Mouse (Mus musculus): Measurements from ENCODE around the gene Plk3. TPM values are rescaled to one million over a fixed set of nuclear protein-coding genes. Genes with fewer than 3 reads are reported as not detected.
A peak's percentile ranks its signal among the peaks of the same experiment; 100 is the strongest.

The Plk3 gene
- total and polyA plus RNA-seq, 2 experiments from 2014 or later: 16.9 to 18.2 TPM

DNA sequence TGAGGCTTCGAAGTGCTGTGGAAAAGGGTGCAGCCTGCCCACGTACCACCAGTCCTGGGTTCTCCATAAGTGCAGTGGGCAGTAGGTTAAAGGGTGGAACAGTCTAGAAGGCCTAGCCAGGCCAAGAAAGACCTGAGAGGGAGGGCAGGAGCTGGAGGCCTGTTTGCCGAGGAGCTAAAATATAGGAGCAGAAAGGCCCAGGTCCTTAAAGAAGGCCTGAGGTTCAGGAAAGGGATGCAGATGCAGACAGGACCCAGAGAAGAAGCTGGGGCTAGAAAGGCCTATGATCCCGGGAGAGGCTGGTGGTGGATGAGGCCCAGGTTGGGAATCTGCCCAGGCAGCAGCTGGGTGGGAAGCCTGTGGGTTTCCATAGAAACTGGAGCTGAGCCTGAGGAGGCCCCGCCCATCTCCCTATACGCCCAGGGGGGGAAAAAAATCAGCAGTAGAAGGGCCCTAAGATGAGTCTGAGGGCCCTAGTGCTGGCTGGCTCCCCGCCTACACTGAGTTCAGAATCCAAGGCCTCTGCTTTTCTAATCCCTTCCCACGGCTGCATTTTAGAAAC is 8.3 kb downstream of the Plk3 start, which contains the start of gene Btbd19:
Gene Btbd19 (minus strand): TSS at position 378 of the 562 bp plus-strand sequence.
- peak within 1 kb of the TSS; percentile 44 for H3K9ac ChIP-seq
- H3K9me3 ChIP-seq (ENCODE audit: low read length): no peaks in the 10 kb centered on the region
- peak; percentile 83 for DNase-seq
- H3K27me3 ChIP-seq (ENCODE audit: insufficient read depth, low read length): no peaks in the 10 kb centered on the region
- H3K36me3 ChIP-seq (ENCODE audit: insufficient read depth): peaks cover 22% of the 10 kb centered on the region
- H3K4me1 ChIP-seq (ENCODE audit: insufficient read depth): peaks cover 14% of the 10 kb centered on the region
- no peak for TF ChIP-seq CTCF (IDR thresholded peaks at IDR 0.05; ENCODE audit: low read depth)
- peak; percentile 49 for ATAC-seq
- H3K4me3 ChIP-seq (ENCODE audit: low read depth, low read length): no peak within 1 kb of the TSS
- peak within 1 kb of the TSS; percentile 72 for H3K27ac ChIP-seq (ENCODE audit: low read depth, low read length)
- WGBS: 22% methylated on average over 8 of the region's 8 CpGs
- peak within 1 kb of the TSS; percentile 1; the same call in 1 of the 2 replicates for H3K4me2 ChIP-seq (ENCODE audit: low read depth)

DNA sequence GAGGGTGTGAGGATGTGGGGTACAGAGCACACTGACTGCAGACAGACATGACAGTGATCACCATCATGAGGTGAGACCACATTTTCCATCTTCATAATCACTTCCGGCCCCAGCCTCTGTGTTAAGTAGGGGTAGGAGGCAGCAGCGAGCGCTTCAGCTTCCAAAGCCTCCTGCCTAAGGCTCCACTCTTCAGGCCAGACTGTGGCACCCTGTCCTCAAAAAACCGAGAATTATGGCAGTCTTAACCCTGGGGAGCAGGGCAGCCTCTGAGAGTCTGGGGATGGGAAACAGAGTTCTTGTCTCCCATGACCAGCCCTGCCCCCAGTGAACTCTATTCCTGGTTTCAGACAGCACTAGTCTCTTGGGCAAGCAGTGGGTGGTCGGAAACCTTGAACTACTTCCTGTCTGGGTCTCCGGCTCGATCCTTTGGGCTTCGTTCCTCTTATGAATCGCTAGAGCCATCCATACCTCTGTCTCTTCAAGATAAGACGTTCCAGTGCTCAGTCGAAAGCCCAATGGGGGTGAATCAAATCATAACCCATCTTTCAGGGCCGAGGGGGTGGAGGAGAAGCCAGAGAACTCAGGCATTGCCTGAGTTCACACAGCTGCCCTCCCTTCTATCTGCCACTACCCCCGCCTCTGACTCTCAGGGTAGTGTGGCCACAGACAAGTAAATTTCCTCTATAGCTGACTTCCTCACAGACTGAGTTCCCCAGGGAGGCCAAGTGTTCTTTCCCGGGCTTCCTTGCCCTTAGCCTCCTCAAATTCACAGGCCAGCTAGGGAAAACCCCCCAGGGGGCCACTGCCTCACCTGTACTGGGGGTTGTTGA is 9.0 kb downstream of the Plk3 start:
- DNase-seq (no peak), ATAC-seq (no peak)
- H3K9ac ChIP-seq: peak overlapping the region; percentile 44
- no peaks in the 10 kb centered on the region for H3K27me3 ChIP-seq (ENCODE audit: insufficient read depth, low read length)
- H3K9me3 ChIP-seq (ENCODE audit: low read length): no peaks in the 10 kb centered on the region
- H3K4me3 ChIP-seq (ENCODE audit: low read depth, low read length): no peak overlapping the region
- no peak for TF ChIP-seq CTCF (IDR thresholded peaks at IDR 0.05; ENCODE audit: low read depth)
- WGBS: 77% methylated on average over 14 of the region's 14 CpGs
- H3K36me3 ChIP-seq (ENCODE audit: insufficient read depth): peaks cover 15% of the 10 kb centered on the region
- 0 out of 2 replicates have a peak overlapping the region, but pooled peaks have one; percentile 1 for H3K4me2 ChIP-seq (ENCODE audit: low read depth)
- peak overlapping the region; percentile 72 for H3K27ac ChIP-seq (ENCODE audit: low read depth, low read length)
- H3K4me1 ChIP-seq (ENCODE audit: insufficient read depth): peaks cover 14% of the 10 kb centered on the region

DNA sequence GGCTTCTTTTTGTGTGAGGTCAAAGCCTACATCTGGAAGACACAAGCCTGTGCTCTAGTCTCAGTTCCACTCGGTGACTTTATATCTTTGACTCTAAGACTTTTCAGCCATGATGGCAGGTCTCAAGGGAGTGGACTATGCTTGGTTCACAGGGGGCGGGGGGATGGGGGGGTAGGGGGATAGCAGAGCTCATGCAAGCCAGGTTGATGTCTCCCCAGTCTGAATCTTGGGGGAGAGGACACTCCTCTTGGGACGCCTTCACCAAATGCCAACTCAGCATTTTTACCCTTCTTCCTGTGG is 9.6 kb downstream of the Plk3 start:
- Histone ChIP-seq H3K36me3 (ENCODE audit: insufficient read depth) (peaks cover 11% of the 10 kb centered on the region), H3K9ac (no peak overlapping the region), H3K4me1 (ENCODE audit: insufficient read depth) (peaks cover 14% of the 10 kb centered on the region), H3K4me3 (ENCODE audit: low read depth, low read length) (no peak overlapping the region), H3K27ac (ENCODE audit: low read depth, low read length) (no peak overlapping the region), H3K27me3 (ENCODE audit: insufficient read depth, low read length) (no peaks in the 10 kb centered on the region), H3K9me3 (ENCODE audit: low read length) (no peaks in the 10 kb centered on the region), H3K4me2 (ENCODE audit: low read depth) (no peak overlapping the region)
- DNase-seq (no peak), ATAC-seq (no peak)
- no peak for TF ChIP-seq CTCF (IDR thresholded peaks at IDR 0.05; ENCODE audit: low read depth)
- 88% methylated on average over 3 of the region's 3 CpGs for WGBS

DNA sequence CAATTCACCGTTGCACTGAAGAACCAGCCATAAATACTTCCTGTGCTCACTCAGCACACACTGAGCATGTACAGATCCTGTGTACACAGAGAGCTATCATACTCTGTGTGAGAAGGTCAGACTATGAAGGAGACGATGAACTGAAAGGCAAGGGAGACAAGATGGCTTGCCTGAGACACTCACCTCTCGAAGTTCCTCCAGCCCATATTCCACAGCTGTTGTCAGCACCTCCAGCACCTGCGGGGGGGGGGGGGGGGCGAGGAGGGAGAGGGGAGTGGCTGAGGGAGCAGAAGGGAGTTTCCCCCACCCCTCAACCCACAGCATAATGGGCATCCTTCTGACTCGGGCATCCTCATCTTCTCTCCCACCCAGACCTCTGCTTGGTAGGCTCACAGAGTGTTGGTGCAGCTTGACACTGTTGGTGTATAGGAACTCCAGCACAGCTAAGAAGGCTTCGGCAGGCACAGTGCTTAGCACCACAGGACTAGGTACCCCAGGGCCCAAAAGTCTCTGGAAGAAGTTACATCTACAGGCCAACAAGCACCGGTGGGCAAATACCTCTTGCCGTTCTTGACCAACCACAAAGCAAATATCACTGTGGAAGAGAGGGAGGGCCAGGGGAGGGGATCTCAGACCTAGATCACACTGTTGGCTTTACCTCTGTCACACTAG is 10.1 kb downstream of the Plk3 start:
- DNase-seq (no peak), ATAC-seq (no peak)
- peaks cover 14% of the 10 kb centered on the region for H3K4me1 ChIP-seq (ENCODE audit: insufficient read depth)
- H3K27me3 ChIP-seq (ENCODE audit: insufficient read depth, low read length): no peaks in the 10 kb centered on the region
- no peak overlapping the region for H3K4me2 ChIP-seq (ENCODE audit: low read depth)
- no peak for TF ChIP-seq CTCF (IDR thresholded peaks at IDR 0.05; ENCODE audit: low read depth)
- H3K4me3 ChIP-seq (ENCODE audit: low read depth, low read length): no peak overlapping the region
- no peaks in the 10 kb centered on the region for H3K9me3 ChIP-seq (ENCODE audit: low read length)
- no peak overlapping the region for H3K9ac ChIP-seq
- H3K27ac ChIP-seq (ENCODE audit: low read depth, low read length): no peak overlapping the region
- peaks cover 8% of the 10 kb centered on the region for H3K36me3 ChIP-seq (ENCODE audit: insufficient read depth)
- 88% methylated on average over 7 of the region's 9 CpGs for WGBS

DNA sequence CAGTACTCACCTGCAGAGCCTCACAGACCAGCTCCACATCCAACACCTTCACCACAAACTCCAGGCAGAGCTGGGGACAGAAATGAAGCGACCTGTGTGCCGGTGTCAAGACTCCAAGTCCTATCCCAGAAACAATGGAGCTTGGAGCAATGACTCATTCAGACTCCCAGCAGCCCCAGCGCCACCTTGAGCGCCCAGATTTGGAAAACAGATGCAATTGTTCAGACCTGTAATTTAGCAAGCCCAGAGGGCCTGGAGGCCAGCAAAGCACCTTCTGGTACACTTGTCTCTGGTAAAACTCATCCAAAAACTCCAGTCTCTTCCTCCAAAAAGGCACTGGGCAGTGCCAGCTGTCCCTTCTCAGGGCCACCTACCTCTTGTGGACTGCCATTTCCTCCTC is 11.6 kb downstream of the Plk3 start:
- H3K9ac ChIP-seq: no peak overlapping the region
- no peak overlapping the region for H3K4me2 ChIP-seq (ENCODE audit: low read depth)
- no peaks in the 10 kb centered on the region for H3K27me3 ChIP-seq (ENCODE audit: insufficient read depth, low read length)
- H3K4me1 ChIP-seq (ENCODE audit: insufficient read depth): peaks cover 14% of the 10 kb centered on the region
- no peaks in the 10 kb centered on the region for H3K9me3 ChIP-seq (ENCODE audit: low read length)
- DNase-seq: no peak
- ATAC-seq: no peak
- no peak overlapping the region for H3K4me3 ChIP-seq (ENCODE audit: low read depth, low read length)
- H3K27ac ChIP-seq (ENCODE audit: low read depth, low read length): no peak overlapping the region
- TF ChIP-seq CTCF (IDR thresholded peaks at IDR 0.05; ENCODE audit: low read depth): no peak
- no peaks in the 10 kb centered on the region for H3K36me3 ChIP-seq (ENCODE audit: insufficient read depth)
- 64% methylated on average over 4 of the region's 4 CpGs for WGBS

DNA sequence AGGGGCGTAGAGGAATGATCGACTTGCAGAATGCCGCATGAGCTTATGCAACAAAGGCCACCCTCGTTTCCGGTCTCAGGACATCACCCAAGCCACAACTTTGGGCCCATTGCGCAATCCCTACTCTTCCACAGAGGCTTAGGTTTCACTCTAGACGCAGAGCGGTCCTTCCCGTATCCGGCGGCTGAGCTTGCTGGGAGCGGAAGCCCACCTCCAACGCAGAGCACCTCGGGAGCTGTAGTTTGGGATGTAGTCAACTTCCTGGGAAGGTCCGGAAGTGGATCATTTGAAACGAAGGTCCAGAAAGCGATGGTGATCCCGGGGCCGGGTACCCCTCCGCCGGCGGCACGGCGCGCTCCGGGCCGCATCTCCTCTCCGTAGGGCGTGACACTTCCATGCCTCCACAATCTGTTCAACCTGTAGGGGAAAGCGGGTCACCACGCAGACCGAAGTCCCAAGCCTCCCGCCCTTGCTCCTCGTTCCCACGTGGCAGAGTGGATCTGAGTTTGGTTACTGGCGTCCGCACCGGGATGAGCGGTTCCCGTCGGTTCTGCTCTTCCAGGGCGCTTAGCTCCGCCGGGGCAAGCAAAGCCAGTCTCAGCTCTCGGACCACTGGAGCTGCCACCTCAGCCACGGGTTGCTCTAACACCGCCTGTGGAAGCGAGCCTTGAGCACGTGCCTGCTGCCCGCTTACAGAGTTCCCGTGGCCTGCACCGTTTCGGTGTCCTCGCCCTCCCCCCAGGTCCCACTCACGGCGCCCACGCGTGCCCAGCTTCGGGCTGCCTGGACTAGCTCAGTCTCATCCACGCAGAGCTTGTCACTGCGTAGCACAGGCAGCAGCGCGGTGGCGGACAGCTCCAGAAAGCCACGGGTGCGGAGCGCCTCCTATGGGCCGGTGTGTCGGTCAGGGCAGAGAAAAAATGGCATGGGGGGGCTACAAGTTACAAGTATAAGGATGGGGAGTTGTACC is 13.0 kb downstream of the Plk3 start:
- ATAC-seq: peak; percentile 98
- peak; percentile 96 for DNase-seq
- H3K9me3 ChIP-seq (ENCODE audit: low read length): no peaks in the 10 kb centered on the region
- no peaks in the 10 kb centered on the region for H3K27me3 ChIP-seq (ENCODE audit: insufficient read depth, low read length)
- no peaks in the 10 kb centered on the region for H3K36me3 ChIP-seq (ENCODE audit: insufficient read depth)
- H3K27ac ChIP-seq (ENCODE audit: low read depth, low read length): peak overlapping the region; percentile 94
- 2% methylated on average over 69 of the region's 69 CpGs for WGBS
- TF ChIP-seq CTCF (IDR thresholded peaks at IDR 0.05; ENCODE audit: low read depth): peak; percentile 89
- H3K4me2 ChIP-seq (ENCODE audit: low read depth): peak overlapping the region; percentile 99
- peak overlapping the region; percentile 73 for H3K9ac ChIP-seq
- peaks cover 13% of the 10 kb centered on the region for H3K4me1 ChIP-seq (ENCODE audit: insufficient read depth)
- H3K4me3 ChIP-seq (ENCODE audit: low read depth, low read length): peak overlapping the region; percentile 66

All from forebrain, postnatal 0 days (tissue).